Mouse (Mus musculus): ENCODE data around the gene Bhlha9. TPM values are rescaled to one million over a fixed set of nuclear protein-coding genes. Genes with fewer than 3 reads are reported as not detected.

The Bhlha9 gene
- total and polyA plus RNA-seq, 3 experiments = not detected

DNA sequence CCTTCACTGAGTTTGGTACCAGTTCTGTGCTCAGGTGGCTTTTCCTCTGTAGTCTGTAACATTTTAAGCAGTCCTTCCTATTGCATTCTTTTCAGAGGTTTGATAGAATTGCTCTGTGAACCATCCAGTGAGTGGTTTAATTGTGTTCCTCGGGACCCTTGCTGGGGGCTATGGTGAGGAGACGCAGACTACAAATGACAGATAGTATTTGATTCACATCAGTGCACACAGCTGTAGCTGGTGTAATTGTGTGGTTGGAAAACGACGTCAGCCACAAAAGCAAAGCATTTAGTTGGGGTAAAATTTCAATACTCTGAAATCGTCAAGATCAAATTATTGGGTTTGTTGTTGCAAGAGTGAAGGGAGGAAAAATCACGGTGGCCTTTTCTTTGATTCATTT lies 28.0 kb upstream of the Bhlha9 start:
- Histone ChIP-seq H3K4me1 (ENCODE audit: control insufficient read depth in 1 of 2, insufficient read depth in 2 of 2) (peaks cover 5 to 22% of the 10 kb centered on the region in 2 experiments), H3K9me3 (replicated peaks; ENCODE audit: low read length) (no peaks in the 10 kb centered on the region), H3K4me3 (replicated peaks in 1 of 3; ENCODE audit: low read depth in 2 of 3, low read length in 2 of 3, poor library complexity in 1 of 3) (no peak overlapping the region), H3K79me2 (replicated peaks; ENCODE audit: control insufficient read depth, extremely low read depth, insufficient read depth, poor library complexity, severe bottlenecking) (no peaks in the 10 kb centered on the region), H3K27me3 (replicated peaks) (peaks cover 18% of the 10 kb centered on the region), H3K36me3 (replicated peaks in 1 of 2; ENCODE audit: control insufficient read depth in 1 of 2, insufficient read depth in 1 of 2, low read length in 1 of 2) (no peaks in the 10 kb centered on the region), H3K27ac (ENCODE audit: insufficient read depth, low read depth) (no peak overlapping the region), H3K4me2 (ENCODE audit: insufficient read depth, low read depth, poor library complexity, severe bottlenecking) (no peak overlapping the region), H3K9ac (ENCODE audit: insufficient read depth, low read depth) (no peak overlapping the region)
- in situ Hi-C loops (cut with MboI; ENCODE audit: low pct_ligation_motif_present, low pct_unique_long_range_greater_than_20kb, low sequenced_read_pairs) (loop anchor here (10.0 kb wide), 2 partner anchors 99 to 189 kb away; no protein-coding TSS in a partner anchor), dilution Hi-C loops (cut with MboI; ENCODE audit: extremely low pct_ligation_motif_present, extremely low pct_unique_long_range_greater_than_20kb, low sequenced_read_pairs) (no loop called here)
- TF ChIP-seq ETS1 (conservative IDR thresholded peaks at IDR 0.05; ENCODE audit: low read depth, low read length) (peak; percentile 60), UBTF (IDR thresholded peaks at IDR 0.05; ENCODE audit: low read depth, low read length) (no peak), KAT2A (IDR thresholded peaks at IDR 0.05; ENCODE audit: insufficient replicate concordance, low read length) (no peak), EP300 (IDR thresholded peaks at IDR 0.05; ENCODE audit: low read length) (peak; percentile 31; the same call in 1 of the 2 replicates), E2F4 (IDR thresholded peaks at IDR 0.05; ENCODE audit: insufficient replicate concordance, low read depth, low read length) (no peak), GABPA (IDR thresholded peaks at IDR 0.05; ENCODE audit: insufficient replicate concordance, low read depth, low read length) (no peak)
- no peak for DNase-seq (ENCODE audit: extremely low read depth)

DNA sequence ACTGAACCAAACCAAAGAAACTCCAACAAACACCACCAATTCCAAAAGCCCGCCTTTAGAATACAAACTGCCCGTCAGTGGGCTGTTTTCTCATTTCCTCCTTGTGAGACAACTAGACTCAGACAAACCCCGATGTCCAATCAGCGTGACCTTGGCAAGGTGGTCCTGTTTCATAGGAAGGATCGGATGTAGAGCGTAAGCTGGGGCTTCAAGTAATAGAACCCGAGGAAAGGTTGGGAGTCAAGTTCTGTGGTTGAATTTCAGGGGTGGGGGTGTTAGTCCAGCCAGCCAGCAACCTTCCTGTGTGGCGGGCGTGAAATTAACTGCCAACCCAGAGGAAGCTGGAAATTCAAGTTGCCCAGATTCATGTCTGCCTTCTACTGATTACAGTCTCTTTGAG lies 27.2 kb upstream of the Bhlha9 start:
- no peak overlapping the region for H3K4me3 ChIP-seq (replicated peaks in 1 of 3; ENCODE audit: low read depth in 2 of 3, low read length in 2 of 3, poor library complexity in 1 of 3)
- H3K36me3 ChIP-seq (replicated peaks in 1 of 2; ENCODE audit: control insufficient read depth in 1 of 2, insufficient read depth in 1 of 2, low read length in 1 of 2) = no peaks in the 10 kb centered on the region
- H3K27me3 ChIP-seq (replicated peaks) = peaks cover 18% of the 10 kb centered on the region
- no peak overlapping the region for H3K4me2 ChIP-seq (ENCODE audit: insufficient read depth, low read depth, poor library complexity, severe bottlenecking)
- TF ChIP-seq MEF2A (IDR thresholded peaks at IDR 0.05; ENCODE audit: borderline replicate concordance, low read depth, low read length) = no peak
- TF ChIP-seq CHD2 (IDR thresholded peaks at IDR 0.05; ENCODE audit: low read length) = no peak
- TF ChIP-seq ZMIZ1 (IDR thresholded peaks at IDR 0.05; ENCODE audit: low read depth, low read length) = no peak
- no peak for TF ChIP-seq MXI1 (IDR thresholded peaks at IDR 0.05; ENCODE audit: low read depth, low read length)
- TF ChIP-seq MAFK (IDR thresholded peaks at IDR 0.05; ENCODE audit: insufficient replicate concordance, low read length) = no peak
- TF ChIP-seq MAZ (IDR thresholded peaks at IDR 0.05; ENCODE audit: low read depth, low read length) = no peak
- no peak for TF ChIP-seq RAD21 (IDR thresholded peaks at IDR 0.05; ENCODE audit: low read depth, low read length)
- TF ChIP-seq EP300 (IDR thresholded peaks at IDR 0.05; ENCODE audit: low read length) = no peak
- no peak for TF ChIP-seq HCFC1 (IDR thresholded peaks at IDR 0.05; ENCODE audit: low read depth, low read length)
- no peak for TF ChIP-seq POLR2A (IDR thresholded peaks at IDR 0.05; ENCODE audit: low read depth, low read length)
- TF ChIP-seq CHD1 (IDR thresholded peaks at IDR 0.05; ENCODE audit: low read depth, low read length) = no peak
- peaks cover 5 to 22% of the 10 kb centered on the region in 2 experiments for H3K4me1 ChIP-seq (ENCODE audit: control insufficient read depth in 1 of 2, insufficient read depth in 2 of 2)
- no peaks in the 10 kb centered on the region for H3K79me2 ChIP-seq (replicated peaks; ENCODE audit: control insufficient read depth, extremely low read depth, insufficient read depth, poor library complexity, severe bottlenecking)
- in situ Hi-C loops (cut with MboI; ENCODE audit: low pct_ligation_motif_present, low pct_unique_long_range_greater_than_20kb, low sequenced_read_pairs) (loop anchor here (10.0 kb wide), 2 partner anchors 100 to 190 kb away; no protein-coding TSS in a partner anchor), dilution Hi-C loops (cut with MboI; ENCODE audit: extremely low pct_ligation_motif_present, extremely low pct_unique_long_range_greater_than_20kb, low sequenced_read_pairs) (no loop called here)
- H3K27ac ChIP-seq (ENCODE audit: insufficient read depth, low read depth) = no peak overlapping the region
- no peak overlapping the region for H3K9ac ChIP-seq (ENCODE audit: insufficient read depth, low read depth)
- no peak for DNase-seq (ENCODE audit: extremely low read depth)
- no peaks in the 10 kb centered on the region for H3K9me3 ChIP-seq (replicated peaks; ENCODE audit: low read length)

Data from CH12.LX (cell line).